Mouse (Mus musculus) frontal cortex, postnatal 25 days (tissue): Measurements from ENCODE around the gene Oas3.

Experiments used
- DNase-seq, 2 experiments: peaks; one replicate each; pipeline ENCODE4 v3.0.0; 2022; ENCODE audit warnings: low spot score in 2 of 2

Oas3 gene

GRCm38 (mm10) chr5:120704421-120704820 lies 73.0 kb downstream of the Oas3 start:
- DNase-seq = no peak

GRCm38 (mm10) chr5:120703660-120704059 lies 73.8 kb downstream of the Oas3 start:
- DNase-seq = no peak
